In the genomic region with DNA sequence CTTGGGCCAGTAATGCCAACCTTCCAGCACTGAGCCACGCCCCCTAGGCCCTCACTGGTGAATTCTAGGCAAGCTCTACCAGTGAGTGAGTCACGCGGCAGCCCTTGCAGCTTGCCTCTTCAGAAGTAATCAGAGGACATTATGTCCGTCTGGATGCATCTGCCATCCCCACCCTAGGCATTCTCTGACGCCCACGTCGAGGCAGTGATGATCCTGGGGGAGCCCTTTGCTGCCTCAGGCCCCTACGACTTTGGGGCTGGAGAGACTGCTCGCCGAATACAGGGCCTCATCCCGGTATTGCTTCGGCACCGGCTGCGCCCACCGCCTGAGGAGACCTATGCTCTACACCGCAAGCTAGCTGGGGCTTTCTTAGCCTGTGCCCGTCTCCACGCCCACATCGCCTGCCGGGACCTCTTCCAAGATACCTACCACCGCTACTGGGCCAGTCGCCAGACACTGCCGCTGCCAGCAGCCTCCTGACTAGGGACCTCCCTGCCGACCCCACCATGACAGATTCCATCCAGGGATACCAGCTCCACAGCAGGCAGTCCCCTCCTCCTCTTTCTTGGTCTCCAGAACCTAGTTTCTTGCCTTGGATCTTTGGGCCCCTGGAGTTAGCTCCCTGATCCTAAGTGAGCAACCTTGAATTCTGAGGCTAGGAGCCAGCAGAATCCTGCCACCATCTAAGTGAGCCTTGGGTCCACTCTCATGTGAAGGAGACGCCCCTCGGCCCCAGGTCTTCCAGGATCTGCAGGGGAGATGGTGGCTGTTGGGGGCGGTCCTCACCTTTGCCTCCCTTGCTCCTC, we compare ENCODE assay signal across 8 mouse cellular contexts. TPM values are rescaled to one million over a fixed set of nuclear protein-coding genes. Genes with fewer than 3 reads are reported as not detected.
DNase-seq lines count a peak whose midpoint lies in the region; ATAC-seq and TF ChIP-seq lines count a peak whose summit lies in the region.

No protein-coding gene starts in this region.

- intact Hi-C loops in left cerebral cortex, postnatal 4 days (cut with DNase I), result no loop called here

- peak; percentile 47 to 64 for DNase-seq in heart, adult 18-20 months
- DNase-seq in heart, adult 8-10 months (ENCODE audit: low spot score), result no peak
- DNase-seq in embryo, embryonic 10 days (ENCODE audit: low spot score), result peak; percentile 57
- DNase-seq in gastrocnemius, postnatal 10 days, result peak; percentile 55
- peak; percentile 96 for DNase-seq in left cerebral cortex, postnatal 4 days
- DNase-seq in midbrain, embryonic 11.5 days (ENCODE audit: low spot score, missing footprints), result peak; percentile 89

- H3K9ac ChIP-seq in intestine, postnatal 0 days (ENCODE audit: low read depth, low read length), result no peak overlapping the region
- H3K9ac ChIP-seq in midbrain, embryonic 11.5 days (ENCODE audit: low read length), result peak overlapping the region; percentile 52; the same call in 1 of the 2 replicates
- H3K9ac ChIP-seq in stomach, embryonic 15.5 days, result no peak overlapping the region

- 51% methylated on average over 27 of the region's 27 CpGs for WGBS in intestine, postnatal 0 days
- WGBS in midbrain, embryonic 11.5 days, result 13% methylated on average over 26 of the region's 27 CpGs
- 37% methylated on average over 27 of the region's 27 CpGs for WGBS in stomach, embryonic 15.5 days

- peak overlapping the region; percentile 79; the same call in 1 of the 2 replicates for H3K4me2 ChIP-seq in intestine, postnatal 0 days (replicated peaks; ENCODE audit: low read depth)
- H3K4me2 ChIP-seq in midbrain, embryonic 11.5 days, result peak overlapping the region; percentile 86
- H3K4me2 ChIP-seq in stomach, embryonic 15.5 days, result peak overlapping the region; percentile 84

- no peaks in the 10 kb centered on the region for H3K9me3 ChIP-seq in intestine, postnatal 0 days (ENCODE audit: control insufficient read depth)
- no peaks in the 10 kb centered on the region for H3K9me3 ChIP-seq in midbrain, embryonic 11.5 days (ENCODE audit: control insufficient read depth, low read length)
- H3K9me3 ChIP-seq in stomach, embryonic 15.5 days, result no peaks in the 10 kb centered on the region

- ATAC-seq in intestine, postnatal 0 days, result no peak
- no peak for ATAC-seq in midbrain, embryonic 11.5 days (ENCODE audit: low FRiP score)
- 0 out of 2 replicates have a peak, but pooled peaks have one; percentile 1 for ATAC-seq in stomach, embryonic 15.5 days (ENCODE audit: insufficient read depth, low FRiP score, low read depth)

- TF ChIP-seq CTCF in intestine, postnatal 0 days (IDR thresholded peaks at IDR 0.05; ENCODE audit: low read depth), result no peak

- no peaks in the 10 kb centered on the region for H3K27me3 ChIP-seq in intestine, postnatal 0 days (replicated peaks; ENCODE audit: control insufficient read depth, insufficient read depth, low read length)
- no peaks in the 10 kb centered on the region for H3K27me3 ChIP-seq in midbrain, embryonic 11.5 days (ENCODE audit: control insufficient read depth, insufficient read depth, low read length)
- no peaks in the 10 kb centered on the region for H3K27me3 ChIP-seq in stomach, embryonic 15.5 days (replicated peaks)

- H3K27ac ChIP-seq in intestine, postnatal 0 days (ENCODE audit: low read depth, low read length), result peak overlapping the region; percentile 50; the same call in 1 of the 2 replicates
- H3K27ac ChIP-seq in midbrain, embryonic 11.5 days (ENCODE audit: low read depth, low read length), result peak overlapping the region; percentile 38
- H3K27ac ChIP-seq in stomach, embryonic 15.5 days, result peak overlapping the region; percentile 81

- no peak overlapping the region for H3K4me3 ChIP-seq in intestine, postnatal 0 days (ENCODE audit: low read depth, low read length)
- H3K4me3 ChIP-seq in midbrain, embryonic 11.5 days (ENCODE audit: low read depth, low read length), result peak overlapping the region; percentile 18
- peak overlapping the region; percentile 74 for H3K4me3 ChIP-seq in stomach, embryonic 15.5 days (replicated peaks)

- no peaks in the 10 kb centered on the region for H3K4me1 ChIP-seq in intestine, postnatal 0 days (replicated peaks; ENCODE audit: control insufficient read depth, insufficient read depth, low read length)
- peaks cover 20% of the 10 kb centered on the region; the same call in 1 of the 2 replicates for H3K4me1 ChIP-seq in midbrain, embryonic 11.5 days (ENCODE audit: control insufficient read depth, insufficient read depth, low read length)
- peaks cover 25% of the 10 kb centered on the region for H3K4me1 ChIP-seq in stomach, embryonic 15.5 days

- H3K36me3 ChIP-seq in intestine, postnatal 0 days (ENCODE audit: control insufficient read depth, insufficient read depth), result peaks cover 24% of the 10 kb centered on the region; the same call in 1 of the 2 replicates
- H3K36me3 ChIP-seq in midbrain, embryonic 11.5 days (ENCODE audit: control insufficient read depth, insufficient read depth, low read length), result no peaks in the 10 kb centered on the region
- 0 out of 2 replicates have a peak, but pooled peaks cover 8% of the 10 kb centered on the region for H3K36me3 ChIP-seq in stomach, embryonic 15.5 days

RNA-seq across cellular contexts. Expression of a gene that starts 1.0 kb away (rescaled TPM):
- 1 to 10 TPM; 2.4 to 3.3 TPM for total RNA-seq in heart, adult 18-20 months (2021)
- total RNA-seq in heart, adult 8-10 months (2022), result 1 to 10 TPM; 3.4 to 5.0 (median 4.1) TPM
- total RNA-seq in gastrocnemius, postnatal 10 days (2021), result 10 to 100 TPM; 14.7 to 17.0 TPM
- 6.6 and 7.5 TPM in 2 replicates for polyA plus RNA-seq in intestine, postnatal 0 days (2015; fragmentation: Nextera tagmentation; extraction: Ambion mirVana)
- 100 to 1,000 TPM; 101 to 104 TPM for total RNA-seq in left cerebral cortex, postnatal 4 days (2021)
- 16.9 and 17.7 TPM in 2 replicates for polyA plus RNA-seq in midbrain, embryonic 11.5 days (2014; fragmentation: Nextera tagmentation; extraction: Ambion mirVana)
- 22.7 and 23.4 TPM in 2 replicates for polyA plus RNA-seq in stomach, embryonic 15.5 days (2015; fragmentation: Nextera tagmentation; extraction: Ambion mirVana)

RNA-seq across cellular contexts. Expression of a gene that starts 24.4 kb away (rescaled TPM):
- 10 to 100 TPM in 1 of 2 experiments, 1 to 10 TPM in 1; 9.8 to 11.3 TPM for total RNA-seq in heart, adult 18-20 months (2021)
- total RNA-seq in heart, adult 8-10 months (2022), result 10 to 100 TPM in 2 of 4 experiments, 1 to 10 TPM in 2; 9.0 to 12.6 (median 10.1) TPM
- 1 to 10 TPM; 4.2 to 6.4 TPM for total RNA-seq in gastrocnemius, postnatal 10 days (2021)
- 16.8 and 18.7 TPM in 2 replicates for polyA plus RNA-seq in intestine, postnatal 0 days (2015; fragmentation: Nextera tagmentation; extraction: Ambion mirVana)
- total RNA-seq in left cerebral cortex, postnatal 4 days (2021), result 10 to 100 TPM; 23.6 to 27.0 TPM
- 16.1 and 16.6 TPM in 2 replicates for polyA plus RNA-seq in midbrain, embryonic 11.5 days (2014; fragmentation: Nextera tagmentation; extraction: Ambion mirVana)
- polyA plus RNA-seq in stomach, embryonic 15.5 days (2015; fragmentation: Nextera tagmentation; extraction: Ambion mirVana), result 21.2 and 26.2 TPM in 2 replicates

RNA-seq across cellular contexts. Expression of a gene that starts 28.8 kb away (rescaled TPM):
- 1 to 10 TPM; 4.6 TPM for total RNA-seq in heart, adult 18-20 months (2021)
- 1 to 10 TPM; 4.6 to 6.2 (median 4.8) TPM for total RNA-seq in heart, adult 8-10 months (2022)
- total RNA-seq in gastrocnemius, postnatal 10 days (2021), result 1 to 10 TPM; 4.3 to 6.3 TPM
- polyA plus RNA-seq in intestine, postnatal 0 days (2015; fragmentation: Nextera tagmentation; extraction: Ambion mirVana), result 8.6 and 9.0 TPM in 2 replicates
- total RNA-seq in left cerebral cortex, postnatal 4 days (2021), result 10 to 100 TPM; 14.1 to 14.3 TPM
- 5.0 and 6.6 TPM in 2 replicates for polyA plus RNA-seq in midbrain, embryonic 11.5 days (2014; fragmentation: Nextera tagmentation; extraction: Ambion mirVana)
- 8.8 and 9.4 TPM in 2 replicates for polyA plus RNA-seq in stomach, embryonic 15.5 days (2015; fragmentation: Nextera tagmentation; extraction: Ambion mirVana)

Comparison
In these comparisons a context has a peak if more than half of its experiments do, and no peak if none do; other contexts are left out.
1. RNA of a gene that starts 1.0 kb away (total RNA-seq): 101 to 104 TPM in left cerebral cortex, postnatal 4 days; 14.7 to 17.0 TPM in gastrocnemius, postnatal 10 days, 3.4 to 5.0 TPM in heart, adult 8-10 months and 2.4 to 3.3 TPM in heart, adult 18-20 months; every median in the first group is over 4 times any median in the second.
2. Peak in every context shown above with its lines, with median percentiles within 50 percentile points of each other: H3K27ac ChIP-seq and H3K4me2 ChIP-seq.